Mouse (Mus musculus) cortical plate, adult 2 months (tissue): Measurements from ENCODE around the gene Llcfc1. TPM values are rescaled to one million over a fixed set of nuclear protein-coding genes. Genes with fewer than 3 reads are reported as not detected.
A peak's percentile ranks its signal among the peaks of the same experiment; 100 is the strongest.

Experiments
- H3K27ac ChIP-seq: fragments of 200-500 bp; 2 replicates; pipeline ENCODE4 v1.5.1; 2012; ENCODE audit warnings: low read length, control low read depth, inconsistent platforms; ENCODE audit not compliant: insufficient read depth
- H3K4me1 ChIP-seq: fragments of 200-500 bp; 2 replicates; pipeline ENCODE4 v1.6.1; 2011; ENCODE audit warnings: low read length; ENCODE audit not compliant: control insufficient read depth, insufficient read depth
- H3K4me3 ChIP-seq: fragments of 200-500 bp; 2 replicates; pipeline ENCODE4 v1.5.1; 2011; ENCODE audit warnings: mild to moderate bottlenecking, low read length, control low read depth; ENCODE audit not compliant: insufficient read depth
- CTCF ChIP-seq: fragments of 200-500 bp; IDR thresholded peaks from 2 replicates; pipeline ENCODE4 v1.5.1; 2011; ENCODE audit warnings: mild to moderate bottlenecking, control low read depth, low read length; ENCODE audit not compliant: insufficient read depth; ENCODE audit errors: extremely low read depth
- POLR2A ChIP-seq: fragments of 200-500 bp; IDR thresholded peaks from 2 replicates; pipeline ENCODE4 v1.6.1; 2011; ENCODE audit warnings: mild to moderate bottlenecking, low read length, control low read depth; ENCODE audit not compliant: insufficient read depth; ENCODE audit errors: extremely low read depth
- polyA plus RNA-seq: library from polyadenylated mRNA; depleted of rRNA; stranded (reverse); fragments of >200 nt; gene quantifications from 2 replicates; pipeline ENCODE4 v1.2.3, GENCODE M21; 2012; rRNA removed

Gene Llcfc1
- polyA plus RNA-seq, 1 experiment, result not detected

GRCm38 (mm10) chr6:41694407-41694806, 10.2 kb downstream of the Llcfc1 start:
- Histone ChIP-seq H3K4me3 (no peak overlapping the region), H3K4me1 (no peaks in the 10 kb centered on the region), H3K27ac (no peak overlapping the region)
- TF ChIP-seq POLR2A (no peak), CTCF (no peak)

GRCm38 (mm10) chr6:41701245-41701644, 17.0 kb downstream of the Llcfc1 start:
- TF ChIP-seq POLR2A, result no peak
- no peak for TF ChIP-seq CTCF
- Histone ChIP-seq H3K27ac (no peak overlapping the region), H3K4me3 (no peak overlapping the region), H3K4me1 (no peaks in the 10 kb centered on the region)

GRCm38 (mm10) chr6:41702928-41703327, 18.7 kb downstream of the Llcfc1 start:
- no peak overlapping the region for H3K27ac ChIP-seq
- TF ChIP-seq CTCF (0 out of 2 replicates have a peak, but pooled peaks have one; percentile 4), POLR2A (no peak)
- H3K4me3 ChIP-seq, result no peak overlapping the region
- no peaks in the 10 kb centered on the region for H3K4me1 ChIP-seq

- no peak for TF ChIP-seq POLR2A
- no peak for TF ChIP-seq CTCF
- Histone ChIP-seq H3K4me3 (no peak within 1 kb of the TSS), H3K27ac (no peak within 1 kb of the TSS), H3K4me1 (no peaks in the 10 kb centered on the region)
Measured at GRCm38 (mm10) chr6:41704123-41704522, 19.9 kb downstream of the Llcfc1 start, which contains the start of gene Kel. TSS of gene Kel (minus strand) at chr6:41704339.

- H3K27ac ChIP-seq, result no peak overlapping the region
- no peaks in the 10 kb centered on the region for H3K4me1 ChIP-seq
- TF ChIP-seq CTCF (no peak), POLR2A (no peak)
- H3K4me3 ChIP-seq, result no peak overlapping the region
Measured at GRCm38 (mm10) chr6:41706275-41706674, 22.0 kb downstream of the Llcfc1 start.

- Histone ChIP-seq H3K4me1 (no peaks in the 10 kb centered on the region), H3K4me3 (no peak overlapping the region)
- TF ChIP-seq CTCF, result no peak
- no peak for TF ChIP-seq POLR2A
Measured at GRCm38 (mm10) chr6:41710281-41710680, 26.1 kb downstream of the Llcfc1 start.

GRCm38 (mm10) chr6:41721430-41721829, 37.2 kb downstream of the Llcfc1 start:
- no peak overlapping the region for H3K27ac ChIP-seq
- H3K4me1 ChIP-seq, result no peaks in the 10 kb centered on the region
- no peak overlapping the region for H3K4me3 ChIP-seq
- TF ChIP-seq POLR2A, result no peak
- no peak for TF ChIP-seq CTCF

More at GRCm38 (mm10) chr6:41710281-41710680, 26.1 kb downstream of the Llcfc1 start:
- no peak overlapping the region for H3K27ac ChIP-seq

GRCm38 (mm10) chr6:41727989-41728609, 43.9 kb downstream of the Llcfc1 start:
- H3K4me3 ChIP-seq, result no peak overlapping the region
- H3K27ac ChIP-seq, result no peak overlapping the region
- TF ChIP-seq CTCF (no peak), POLR2A (no peak)
- no peaks in the 10 kb centered on the region for H3K4me1 ChIP-seq

- no peak overlapping the region for H3K4me3 ChIP-seq
- H3K27ac ChIP-seq, result 0 out of 2 replicates have a peak overlapping the region, but pooled peaks have one; percentile 7
- TF ChIP-seq POLR2A (no peak), CTCF (no peak)
- H3K4me1 ChIP-seq, result peaks cover 3% of the 10 kb centered on the region
Measured at GRCm38 (mm10) chr6:41734719-41735470, 50.7 kb downstream of the Llcfc1 start.

Other genes starting within 250 kb of the Llcfc1 start
- gene Gm10334, start 238.3 kb upstream of the Llcfc1 start, polyA plus RNA-seq, result 3.8 and 4.9 TPM in 2 replicates
- gene Prss1, start 225.5 kb upstream of the Llcfc1 start, polyA plus RNA-seq, result not detected in 2 replicates
- gene Prss2, start 162.6 kb upstream of the Llcfc1 start, polyA plus RNA-seq, result 0.19 TPM in 1 of 2 replicates, not detected in the other
- gene Ephb6, start 78.9 kb upstream of the Llcfc1 start, polyA plus RNA-seq, result 135 and 140 TPM in 2 replicates
- gene Trpv6, start 48.0 kb upstream of the Llcfc1 start, polyA plus RNA-seq, result 3.3 and 4.2 TPM in 2 replicates
- gene Trpv5, start 3.7 kb upstream of the Llcfc1 start, polyA plus RNA-seq, result not detected in 2 replicates
- not detected in 2 replicates for gene Kel, start 19.9 kb downstream of the Llcfc1 start, polyA plus RNA-seq
- not detected in 2 replicates for gene Olfr459, start 90.7 kb downstream of the Llcfc1 start, polyA plus RNA-seq
- gene Pip, start 163.1 kb downstream of the Llcfc1 start, polyA plus RNA-seq, result not detected in 2 replicates
- gene Sval2, start 168.6 kb downstream of the Llcfc1 start, polyA plus RNA-seq, result not detected in 2 replicates